Mouse (Mus musculus) liver, adult (tissue): Measurements from ENCODE around the gene Atr.

Experiments
- GATA4 ChIP-seq: IDR thresholded peaks from 2 replicates; pipeline ENCODE4 v1.6.1; 2014; ENCODE audit warnings: mild to moderate bottlenecking, low read length; ENCODE audit not compliant: insufficient replicate concordance

The Atr gene

GRCm38 (mm10) chr9:95854891-95855290, 2.5 kb upstream of the Atr start:
- TF ChIP-seq GATA4, result no peak

- no peak for TF ChIP-seq GATA4
Measured at GRCm38 (mm10) chr9:95856004-95856403, 1.4 kb upstream of the Atr start.

- no peak for TF ChIP-seq GATA4
Measured at GRCm38 (mm10) chr9:95858027-95858570, 702 bp downstream of the Atr start.

GRCm38 (mm10) chr9:95878246-95878645, 20.8 kb downstream of the Atr start:
- no peak for TF ChIP-seq GATA4

- no peak for TF ChIP-seq GATA4
Measured at GRCm38 (mm10) chr9:95882751-95883150, 25.4 kb downstream of the Atr start.

- no peak for TF ChIP-seq GATA4
Measured at GRCm38 (mm10) chr9:95897392-95897791, 40.0 kb downstream of the Atr start.

GRCm38 (mm10) chr9:95932855-95933254, 75.5 kb downstream of the Atr start:
- TF ChIP-seq GATA4, result no peak

GRCm38 (mm10) chr9:95953658-95954057, 96.3 kb downstream of the Atr start:
- TF ChIP-seq GATA4, result no peak

GRCm38 (mm10) chr9:95954226-95954584, 96.8 kb downstream of the Atr start:
- TF ChIP-seq GATA4, result no peak

GRCm38 (mm10) chr9:95954585-95955461, 97.4 kb downstream of the Atr start, which contains the start of gene Xrn1:
TSS of gene Xrn1 (plus strand) at chr9:95954760.
- TF ChIP-seq GATA4, result peak; percentile 47; the same call in 1 of the 2 replicates

- no peak for TF ChIP-seq GATA4
Measured at GRCm38 (mm10) chr9:95957611-95958010, 100.2 kb downstream of the Atr start.

GRCm38 (mm10) chr9:95958041-95958730, 100.8 kb downstream of the Atr start:
- TF ChIP-seq GATA4, result no peak

- no peak for TF ChIP-seq GATA4
Measured at GRCm38 (mm10) chr9:95959246-95959645, 101.8 kb downstream of the Atr start.

GRCm38 (mm10) chr9:95959732-95960428, 102.5 kb downstream of the Atr start:
- TF ChIP-seq GATA4, result no peak

- no peak for TF ChIP-seq GATA4
Measured at GRCm38 (mm10) chr9:95961058-95961457, 103.7 kb downstream of the Atr start.
